Mouse (Mus musculus) kidney, adult 2 months (tissue): ENCODE results near the gene Dhrs7c.

Experiments used
- CTCF ChIP-seq: fragments of 200-500 bp; conservative IDR thresholded peaks from 2 replicates; pipeline ENCODE4 v1.5.1; 2011; ENCODE audit warnings: low read depth, mild to moderate bottlenecking, control low read depth, low read length, moderate library complexity, mixed read lengths; ENCODE audit not compliant: insufficient read depth, insufficient read length
- POLR2A ChIP-seq: fragments of 200-500 bp; IDR thresholded peaks from one replicate; pipeline ENCODE4 v1.6.1; 2011; ENCODE audit warnings: low read depth, low read length, control low read depth

DNA sequence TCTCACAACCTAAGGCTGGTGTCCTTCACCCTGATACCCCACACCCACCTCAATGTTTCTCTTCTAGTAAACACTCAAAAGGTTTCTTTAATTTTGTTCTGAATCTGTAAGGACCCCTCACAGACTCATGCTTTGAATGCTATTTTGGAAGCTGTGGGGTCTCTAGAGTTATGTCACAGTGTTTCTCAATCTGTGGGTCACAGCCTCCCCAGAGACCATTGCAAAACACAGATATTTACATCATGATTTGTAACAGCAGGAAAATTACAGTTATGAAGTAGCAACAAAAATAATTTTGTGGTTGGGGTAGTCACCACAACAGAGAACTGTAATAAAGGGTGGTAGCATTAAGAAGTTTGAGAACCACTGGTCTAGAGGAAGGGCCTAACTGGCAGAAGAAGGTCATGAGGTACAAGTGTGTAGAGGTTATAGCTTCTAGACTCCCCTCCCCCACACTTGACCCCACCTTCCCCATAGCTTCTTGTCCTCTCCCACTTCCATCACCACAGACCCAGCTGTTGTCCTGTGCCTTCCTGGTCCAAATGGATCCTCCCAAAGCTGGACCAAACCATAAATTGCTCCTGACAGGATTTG is 2.2 kb downstream of the Dhrs7c start:
- TF ChIP-seq POLR2A, result no peak
- TF ChIP-seq CTCF, result no peak
